Mouse (Mus musculus) layer of hippocampus, postnatal 10 days (tissue): ENCODE data around the gene Akr1b10. TPM values are rescaled to one million over a fixed set of nuclear protein-coding genes. Genes with fewer than 3 reads are reported as not detected.
"Not testable (repeated sequence)": the region's sequence is repeated elsewhere in the genome, so short reads cannot be mapped to it uniquely, and the experiment has no call there.

ENCODE experiments used
- DNase-seq, 2 experiments: peaks; one replicate each; pipeline ENCODE4 v3.0.0; 2021; ENCODE audit warnings: low spot score in 2 of 2
- total RNA-seq, 2 experiments: library from RNA; stranded (reverse); gene quantifications; 2 replicates each; pipeline ENCODE4 v1.2.3; 2021

Akr1b10 gene
- total RNA-seq, 2 experiments from 2014 or later = 18.2 to 20.0 TPM

DNA sequence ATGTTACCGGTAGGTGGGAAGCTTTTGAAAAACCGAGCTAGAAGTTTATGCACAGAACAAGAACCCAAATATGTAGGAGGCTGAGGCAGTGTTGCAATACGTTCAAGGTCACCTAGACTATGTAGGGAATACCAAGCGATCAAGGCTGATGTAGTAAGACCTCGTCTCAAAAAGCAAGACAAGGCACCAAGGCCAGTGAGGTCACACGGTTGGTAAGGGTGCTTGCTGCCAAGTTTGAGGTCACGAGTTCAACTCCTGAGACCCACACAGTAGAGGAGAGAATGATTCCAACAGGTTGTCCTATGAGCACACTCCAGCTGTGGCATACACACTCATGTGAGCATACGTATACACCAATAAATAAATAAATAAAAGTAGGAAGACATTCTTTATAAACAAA, 13.9 kb upstream of the Akr1b10 start:
- no peak for DNase-seq

DNA sequence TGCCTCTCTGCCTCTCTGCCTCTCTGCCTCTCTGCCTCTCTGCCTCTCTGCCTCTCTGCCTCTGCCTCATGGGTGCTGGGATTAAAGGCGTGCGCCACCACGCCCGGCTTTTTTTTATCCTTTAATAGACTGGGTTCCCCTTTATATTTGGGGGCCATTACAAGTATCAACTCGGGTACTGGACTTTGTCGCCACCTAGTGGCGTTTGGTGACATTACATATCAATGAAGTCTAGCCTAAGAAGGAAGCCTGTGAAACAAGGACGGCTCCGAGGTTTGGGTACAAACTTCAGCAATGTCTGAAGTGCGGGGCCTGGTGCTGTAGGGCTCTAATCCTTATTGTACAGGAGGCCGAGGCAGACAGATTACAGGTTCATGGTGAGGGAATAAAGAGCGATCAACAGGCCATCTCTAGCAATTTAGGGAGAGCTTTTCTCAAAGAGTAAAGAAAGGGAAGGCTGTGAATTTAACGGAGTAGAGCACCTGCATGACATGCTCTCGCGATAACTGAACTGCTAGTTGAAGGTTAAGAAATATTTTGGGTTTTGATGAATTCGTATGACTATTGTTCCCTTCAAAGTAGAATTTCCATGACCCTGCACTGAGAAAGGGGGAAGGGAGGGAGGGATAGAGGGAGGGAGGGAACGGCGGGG, 12.2 kb upstream of the Akr1b10 start:
- peak; percentile 86 to 88 for DNase-seq

DNA sequence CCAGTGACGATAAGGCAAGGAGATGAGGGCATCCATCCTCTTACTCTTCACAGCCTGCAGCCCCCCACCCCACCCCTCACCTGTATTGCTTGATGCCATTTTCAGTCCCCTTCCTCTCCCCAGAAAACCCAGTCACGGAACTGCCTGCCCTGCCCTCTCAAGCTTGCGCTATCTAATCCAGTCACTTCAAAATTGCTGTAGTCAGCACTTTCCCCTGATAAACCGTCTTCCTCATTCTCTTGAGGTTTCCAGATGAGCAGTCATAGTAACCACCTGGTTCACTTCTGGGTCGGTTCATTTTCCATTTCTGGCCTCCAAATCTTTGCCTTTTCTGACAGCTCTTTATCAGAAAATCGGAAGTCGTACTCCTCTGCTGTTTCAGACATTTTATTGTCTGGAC, 10.2 kb upstream of the Akr1b10 start:
- DNase-seq = no peak

DNA sequence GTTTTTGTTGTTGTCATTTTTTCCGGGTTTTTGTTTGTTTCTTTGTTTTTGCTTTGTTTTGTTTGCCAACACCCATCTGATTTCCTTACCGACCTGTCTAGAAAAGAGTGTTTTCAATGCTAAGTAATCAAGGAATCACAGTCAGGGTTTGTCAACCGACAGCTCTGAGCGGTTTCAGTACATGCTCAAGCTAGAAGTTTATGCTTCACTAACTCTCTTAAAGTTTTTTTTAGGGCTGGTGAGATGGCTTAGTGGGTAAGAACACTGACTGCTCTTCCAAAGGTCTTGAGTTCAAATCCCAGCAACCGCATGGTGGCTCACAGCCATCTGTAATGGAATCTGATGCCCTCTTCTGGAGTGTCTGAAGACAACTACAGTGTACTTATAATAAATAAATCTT, 8.1 kb upstream of the Akr1b10 start:
- not testable (repeated sequence) for DNase-seq

- no peak for DNase-seq
Measured at GRCm38 (mm10) chr6:34383401-34383800, 617 bp upstream of the Akr1b10 start.

DNA sequence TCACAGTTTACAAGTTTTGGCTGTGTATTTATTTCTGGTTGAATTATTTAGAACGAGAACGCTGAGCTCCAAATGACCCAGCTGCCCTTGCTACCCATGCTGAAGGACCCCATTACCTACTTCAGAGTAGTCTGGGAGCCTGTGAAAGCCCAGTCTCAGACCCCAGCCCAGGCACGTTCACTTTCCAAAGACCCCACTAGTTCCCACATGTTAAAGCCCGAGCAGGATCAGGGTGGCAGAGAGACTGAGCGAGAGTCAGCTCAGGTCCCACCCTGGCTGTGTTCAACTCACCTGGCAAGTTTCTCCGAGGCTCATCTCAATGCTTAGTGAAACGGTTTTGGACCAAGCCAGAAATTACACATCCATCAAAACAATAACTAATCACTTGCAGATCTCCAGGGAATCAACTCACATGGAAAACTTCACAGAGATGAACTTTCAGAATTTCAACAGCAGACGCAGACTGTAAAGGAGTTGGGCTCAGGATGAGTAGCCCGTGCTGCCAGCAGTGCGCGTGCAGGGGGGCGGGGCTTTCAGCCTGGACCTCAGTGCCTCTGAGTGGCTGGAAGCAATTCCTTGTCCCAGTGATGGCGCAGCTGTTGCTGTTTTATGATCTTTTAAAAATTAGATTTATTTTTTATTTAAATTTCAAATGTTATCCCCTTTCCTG, 818 bp downstream of the Akr1b10 start:
- DNase-seq = peak in 1 of 2 experiments; percentile 46

DNA sequence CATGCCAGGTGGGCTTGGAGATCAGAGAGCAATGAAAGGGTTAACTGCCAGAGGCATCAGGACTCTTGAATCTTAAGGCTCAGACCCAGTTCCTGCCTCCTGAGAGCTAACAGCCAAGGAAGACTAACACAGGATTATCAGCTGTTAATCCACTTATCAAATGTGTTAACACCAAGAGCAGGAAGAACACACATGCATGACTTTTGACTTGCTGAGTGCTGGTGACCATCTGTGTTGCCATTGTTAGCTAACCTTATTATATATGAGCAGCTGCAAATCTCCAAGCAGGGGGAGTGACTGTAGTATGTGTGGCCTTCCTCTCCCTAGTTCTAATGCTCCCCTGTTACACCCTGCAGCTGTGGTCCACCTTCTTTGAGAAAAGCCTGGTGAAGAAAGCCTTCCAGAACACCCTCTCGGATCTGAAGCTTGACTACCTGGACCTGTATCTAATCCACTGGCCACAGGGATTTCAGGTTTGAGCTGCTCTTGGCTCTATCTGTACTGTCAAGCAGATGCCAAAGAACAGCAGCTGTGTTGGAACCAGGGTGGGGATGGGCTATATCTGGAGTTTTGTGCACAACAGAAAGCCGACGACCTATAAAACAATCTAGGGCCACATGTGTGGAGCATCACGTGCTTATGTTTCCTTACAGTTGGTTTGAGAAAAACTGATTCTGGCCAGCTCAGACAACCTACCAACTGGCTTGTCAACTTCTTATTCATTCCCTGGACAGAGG, 4.6 kb downstream of the Akr1b10 start:
- DNase-seq = no peak

GRCm38 (mm10) chr6:34395897-34396296, 11.9 kb downstream of the Akr1b10 start:
- no peak for DNase-seq

- DNase-seq = no peak
Measured at GRCm38 (mm10) chr6:34398431-34398830, 14.4 kb downstream of the Akr1b10 start.

- DNase-seq = no peak
Measured at GRCm38 (mm10) chr6:34399606-34400220, 15.7 kb downstream of the Akr1b10 start.

- no peak for DNase-seq
Measured at GRCm38 (mm10) chr6:34400696-34401095, 16.7 kb downstream of the Akr1b10 start.

- no peak for DNase-seq
Measured at GRCm38 (mm10) chr6:34406746-34407145, 22.7 kb downstream of the Akr1b10 start.

DNA sequence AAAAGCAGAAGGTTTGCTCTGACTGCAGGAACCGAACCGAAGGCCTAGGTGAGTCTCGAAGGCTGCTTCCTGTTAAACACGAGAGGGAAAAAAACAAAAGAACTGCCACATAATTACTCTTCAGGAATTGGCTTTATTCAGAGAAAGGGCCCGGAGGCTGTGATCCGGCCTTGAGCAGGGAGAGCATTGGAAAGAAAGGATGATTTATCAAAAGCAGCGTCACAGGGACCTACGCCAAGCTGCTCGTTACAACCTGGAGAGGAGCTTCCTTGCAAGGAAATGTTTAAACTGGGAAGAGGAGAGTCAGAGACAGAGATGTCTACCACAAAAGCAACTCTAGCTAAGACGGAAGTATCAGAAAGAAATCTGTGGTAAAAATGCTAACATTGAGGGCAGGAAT, 23.4 kb downstream of the Akr1b10 start:
- no peak for DNase-seq

DNA sequence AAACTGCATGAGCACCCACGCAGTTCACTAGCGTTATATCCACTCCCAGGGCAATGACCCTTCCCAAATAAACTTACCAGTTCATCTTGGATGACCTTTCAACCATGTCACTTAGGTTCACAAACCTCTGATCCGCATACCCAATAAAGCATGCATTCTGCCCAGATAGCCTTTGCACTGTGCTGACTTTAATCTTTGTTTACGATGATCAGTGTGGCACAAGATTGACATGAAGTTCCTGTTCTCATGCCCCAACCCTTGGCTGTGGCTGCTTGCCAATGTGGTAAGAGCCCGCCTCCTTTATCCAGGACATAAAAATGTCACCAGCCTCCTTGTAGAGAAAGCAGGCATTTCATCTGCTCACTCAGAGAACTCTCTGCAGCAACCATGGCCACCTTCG, 28.0 kb downstream of the Akr1b10 start, which contains the start of gene Akr1b7:
Gene Akr1b7 (plus strand): TSS at position 312 of the 400 bp plus-strand sequence.
- no peak for DNase-seq

DNA sequence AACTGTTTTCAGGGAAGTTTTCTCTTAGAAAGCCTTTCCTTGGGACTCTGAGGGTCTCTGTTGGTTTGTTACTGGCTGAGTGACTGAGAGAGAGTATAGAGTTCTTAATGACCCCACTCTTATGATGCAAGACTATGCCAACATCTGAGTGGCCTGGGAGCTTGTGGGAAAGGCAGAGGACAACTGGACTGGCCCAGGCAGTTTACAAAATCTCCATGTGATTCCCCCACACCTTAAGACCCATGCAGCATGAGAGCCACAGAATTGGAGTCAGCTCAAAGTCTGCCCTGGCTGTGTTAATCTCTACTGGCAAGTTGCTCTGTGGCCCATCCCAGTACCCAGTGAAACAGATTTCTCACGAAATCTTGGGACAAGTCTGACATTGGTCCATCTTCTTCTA, 28.7 kb downstream of the Akr1b10 start:
- DNase-seq = no peak

GRCm38 (mm10) chr6:34413386-34413785, 29.4 kb downstream of the Akr1b10 start:
- not testable (repeated sequence) for DNase-seq

GRCm38 (mm10) chr6:34416521-34416920, 32.5 kb downstream of the Akr1b10 start:
- DNase-seq = no peak

- no peak for DNase-seq
Measured at GRCm38 (mm10) chr6:34419071-34419470, 35.1 kb downstream of the Akr1b10 start.

DNA sequence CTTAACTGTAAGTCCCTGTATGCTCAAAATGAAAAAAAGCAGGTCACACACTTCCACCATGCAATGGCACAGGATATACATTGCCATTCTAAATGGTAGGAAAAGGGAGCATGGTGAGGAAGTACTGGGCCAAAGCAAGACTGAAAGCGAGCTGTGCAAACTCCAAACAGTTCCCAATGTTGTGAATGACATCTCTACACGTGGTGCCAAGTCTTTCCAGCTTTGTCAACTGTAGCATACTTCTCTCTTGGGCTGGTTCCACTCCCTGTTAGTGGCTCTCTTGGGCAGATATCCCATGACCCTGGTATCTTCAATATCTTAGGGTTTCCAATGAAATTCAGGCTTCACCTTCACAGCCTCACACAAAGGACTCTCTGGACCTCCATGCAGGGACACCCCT, 55.0 kb downstream of the Akr1b10 start:
- DNase-seq = no peak

GRCm38 (mm10) chr6:34441556-34442257, 57.7 kb downstream of the Akr1b10 start:
- no peak for DNase-seq

- no peak for DNase-seq
Measured at GRCm38 (mm10) chr6:34443791-34444190, 59.8 kb downstream of the Akr1b10 start.
